Mouse (Mus musculus): ENCODE data around the gene Itgb1bp1. TPM values are rescaled to one million over a fixed set of nuclear protein-coding genes. Genes with fewer than 3 reads are reported as not detected.

Gene Itgb1bp1
- polyA plus RNA-seq, 1 experiment, result 47.8 TPM

- TF ChIP-seq CEBPB (IDR thresholded peaks at IDR 0.05; ENCODE audit: low read depth), result no peak
- no peaks in the 10 kb centered on the region for H3K36me3 ChIP-seq (ENCODE audit: control insufficient read depth, insufficient read depth)
- no peaks in the 10 kb centered on the region for H3K79me3 ChIP-seq (ENCODE audit: low read depth)
- no peaks in the 10 kb centered on the region for H3K27me3 ChIP-seq (ENCODE audit: control insufficient read depth, insufficient read depth, insufficient read length)
- H3K4me3 ChIP-seq (ENCODE audit: insufficient read depth, poor library complexity, severe bottlenecking), result no peak overlapping the region
- H3K79me2 ChIP-seq (ENCODE audit: control insufficient read depth, insufficient read depth), result no peaks in the 10 kb centered on the region
- H3ac ChIP-seq (ENCODE audit: control insufficient read depth, insufficient read length, low read depth), result no peak overlapping the region
Measured at GRCm38 (mm10) chr12:21196420-21196819, 89.7 kb downstream of the Itgb1bp1 start.

GRCm38 (mm10) chr12:21195497-21195896 is 90.6 kb downstream of the Itgb1bp1 start:
- no peak for TF ChIP-seq MYOD1 (IDR thresholded peaks at IDR 0.05; ENCODE audit: control insufficient read depth, insufficient read length, low read depth)
- no peak for TF ChIP-seq FOSL1 (IDR thresholded peaks at IDR 0.05; ENCODE audit: insufficient read depth, low read length, poor library complexity, severe bottlenecking)
- TF ChIP-seq CTCF (IDR thresholded peaks at IDR 0.05; ENCODE audit: control insufficient read depth, insufficient read depth, insufficient read length), result no peak
- no peak for TF ChIP-seq MYOG (IDR thresholded peaks at IDR 0.05; ENCODE audit: control insufficient read depth, extremely low read depth, insufficient read length)
- TF ChIP-seq MAX (IDR thresholded peaks at IDR 0.05), result no peak
- no peak for TF ChIP-seq CEBPB (IDR thresholded peaks at IDR 0.05; ENCODE audit: low read depth)
- TF ChIP-seq USF1 (IDR thresholded peaks at IDR 0.05; ENCODE audit: low read depth), result no peak
- Histone ChIP-seq H3K79me2 (ENCODE audit: control insufficient read depth, insufficient read depth) (no peaks in the 10 kb centered on the region), H3K27me3 (ENCODE audit: control insufficient read depth, insufficient read depth, insufficient read length) (no peaks in the 10 kb centered on the region), H3ac (ENCODE audit: control insufficient read depth, insufficient read length, low read depth) (no peak overlapping the region), H3K79me3 (ENCODE audit: low read depth) (no peaks in the 10 kb centered on the region), H3K36me3 (ENCODE audit: control insufficient read depth, insufficient read depth) (no peaks in the 10 kb centered on the region), H3K4me3 (ENCODE audit: insufficient read depth, poor library complexity, severe bottlenecking) (no peak overlapping the region)

- TF ChIP-seq USF1 (IDR thresholded peaks at IDR 0.05; ENCODE audit: low read depth), result no peak
- no peak for TF ChIP-seq MAX (IDR thresholded peaks at IDR 0.05)
- TF ChIP-seq CTCF (IDR thresholded peaks at IDR 0.05; ENCODE audit: control insufficient read depth, insufficient read depth, insufficient read length), result no peak
- TF ChIP-seq MYOD1 (IDR thresholded peaks at IDR 0.05; ENCODE audit: control insufficient read depth, insufficient read length, low read depth), result no peak
- no peak for TF ChIP-seq CEBPB (IDR thresholded peaks at IDR 0.05; ENCODE audit: low read depth)
- TF ChIP-seq MYOG (IDR thresholded peaks at IDR 0.05; ENCODE audit: control insufficient read depth, extremely low read depth, insufficient read length), result no peak
- no peak for TF ChIP-seq FOSL1 (IDR thresholded peaks at IDR 0.05; ENCODE audit: insufficient read depth, low read length, poor library complexity, severe bottlenecking)
- H3K79me3 ChIP-seq (ENCODE audit: low read depth), result no peaks in the 10 kb centered on the region
Measured at GRCm38 (mm10) chr12:21191546-21191945, 94.5 kb downstream of the Itgb1bp1 start.

More at GRCm38 (mm10) chr12:21191546-21191945, 94.5 kb downstream of the Itgb1bp1 start:
- H3K27me3 ChIP-seq (ENCODE audit: control insufficient read depth, insufficient read depth, insufficient read length), result no peaks in the 10 kb centered on the region
- H3ac ChIP-seq (ENCODE audit: control insufficient read depth, insufficient read length, low read depth), result no peak overlapping the region
- H3K79me2 ChIP-seq (ENCODE audit: control insufficient read depth, insufficient read depth), result no peaks in the 10 kb centered on the region
- no peak overlapping the region for H3K4me3 ChIP-seq (ENCODE audit: insufficient read depth, poor library complexity, severe bottlenecking)
- H3K36me3 ChIP-seq (ENCODE audit: control insufficient read depth, insufficient read depth), result no peaks in the 10 kb centered on the region

Other genes with a start within 250 kb of the Itgb1bp1 start
- gene Cpsf3, start 893 bp downstream of the Itgb1bp1 start, polyA plus RNA-seq (2012; fragmentation: generic; extraction: Trizol), result 39.1 TPM
- gene Iah1, start 30.1 kb upstream of the Itgb1bp1 start, polyA plus RNA-seq (2012; fragmentation: generic; extraction: Trizol), result 33.1 TPM
- gene Adam17, start 87.3 kb upstream of the Itgb1bp1 start, polyA plus RNA-seq (2012; fragmentation: generic; extraction: Trizol), result 12.4 TPM
- 305 TPM for gene Ywhaq, start 131.4 kb upstream of the Itgb1bp1 start, polyA plus RNA-seq (2012; fragmentation: generic; extraction: Trizol)

Measured in C2C12 (cell line).